ENCODE assay signal across 21 mouse cellular contexts in the genomic region with DNA sequence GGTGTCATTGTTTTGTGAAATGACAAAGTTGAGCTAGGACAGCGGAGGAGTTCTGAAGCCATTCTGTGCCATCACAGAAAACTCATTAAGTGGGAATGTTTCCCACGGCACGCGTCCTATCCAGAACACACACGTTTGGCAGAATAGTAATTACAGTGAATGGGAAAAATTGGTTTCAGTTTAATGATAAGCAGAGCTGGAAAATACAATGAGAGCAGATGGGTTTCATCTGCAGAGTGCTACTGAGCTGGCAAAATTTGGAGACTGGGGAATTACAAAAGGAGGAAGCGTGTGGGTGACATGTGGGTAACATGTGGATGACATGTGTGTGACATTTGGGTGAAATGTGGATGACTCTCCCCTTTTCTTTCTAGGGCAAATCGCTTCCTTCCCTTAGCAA.
DNase-seq lines count a peak whose midpoint lies in the region; ATAC-seq and TF ChIP-seq lines count a peak whose summit lies in the region.
"Had no signal": no experiment of that assay in that cellular context is flagged by ENCODE, and none has a peak within 500 bp of the region (broad histone marks: within the 10 kb centered on the region; RNA-seq: fewer than 3 reads in every experiment).

No protein-coding gene starts in this region.

- WGBS in hindbrain, postnatal 0 days, result 59% methylated on average over 7 of the region's 7 CpGs
- 84% methylated on average over 7 of the region's 7 CpGs for WGBS in hindbrain, embryonic 12.5 days
- 73% methylated on average over 7 of the region's 7 CpGs for WGBS in midbrain, embryonic 16.5 days
- WGBS in midbrain, embryonic 10.5 days, result 88% methylated on average over 7 of the region's 7 CpGs

- H3K9me3 ChIP-seq in hindbrain, postnatal 0 days (ENCODE audit: low read length), result no peaks in the 10 kb centered on the region
- H3K9me3 ChIP-seq in hindbrain, embryonic 12.5 days (replicated peaks), result no peaks in the 10 kb centered on the region
- H3K9me3 ChIP-seq in midbrain, embryonic 16.5 days (replicated peaks; ENCODE audit: control insufficient read depth, low read length, poor library complexity, severe bottlenecking), result no peaks in the 10 kb centered on the region
- no peaks in the 10 kb centered on the region for H3K9me3 ChIP-seq in midbrain, embryonic 10.5 days (replicated peaks)
- H3K9me3 ChIP-seq: heart, embryonic 12.5 days; limb, embryonic 13.5 days; lung, embryonic 15.5 days; midbrain, embryonic 12.5 days had no signal

- no peaks in the 10 kb centered on the region for H3K36me3 ChIP-seq in hindbrain, postnatal 0 days (ENCODE audit: insufficient read depth, low read length)
- H3K36me3 ChIP-seq in hindbrain, embryonic 12.5 days, result no peaks in the 10 kb centered on the region
- H3K36me3 ChIP-seq in midbrain, embryonic 16.5 days (ENCODE audit: control insufficient read depth, insufficient read depth, low read length), result no peaks in the 10 kb centered on the region
- no peaks in the 10 kb centered on the region for H3K36me3 ChIP-seq in midbrain, embryonic 10.5 days
- H3K36me3 ChIP-seq: heart, embryonic 12.5 days; limb, embryonic 13.5 days; lung, embryonic 15.5 days; midbrain, embryonic 12.5 days had no signal

- H3K9ac ChIP-seq in hindbrain, postnatal 0 days (replicated peaks; ENCODE audit: low read length), result no peak overlapping the region
- H3K9ac ChIP-seq in hindbrain, embryonic 12.5 days, result no peak overlapping the region
- no peak overlapping the region for H3K9ac ChIP-seq in midbrain, embryonic 16.5 days (ENCODE audit: low read depth, low read length)
- H3K9ac ChIP-seq: heart, embryonic 12.5 days; limb, embryonic 13.5 days; lung, embryonic 15.5 days; midbrain, embryonic 12.5 days had no signal

- TF ChIP-seq CTCF in hindbrain, postnatal 0 days (IDR thresholded peaks at IDR 0.05; ENCODE audit: low read depth), result no peak
- no peak for TF ChIP-seq CTCF in brain, embryonic 14.5 days (IDR thresholded peaks at IDR 0.05; ENCODE audit: borderline replicate concordance, extremely low read depth, insufficient read depth, insufficient read length)

- no peak for TF ChIP-seq POLR2A in brain, embryonic 14.5 days (IDR thresholded peaks at IDR 0.05; ENCODE audit: borderline replicate concordance, extremely low read depth, insufficient read depth, insufficient read length, poor library complexity, severe bottlenecking)

- peaks cover 5% of the 10 kb centered on the region; the same call in 1 of the 2 replicates for H3K4me1 ChIP-seq in hindbrain, postnatal 0 days (ENCODE audit: insufficient read depth, low read length)
- no peaks in the 10 kb centered on the region for H3K4me1 ChIP-seq in hindbrain, embryonic 12.5 days
- no peaks in the 10 kb centered on the region for H3K4me1 ChIP-seq in midbrain, embryonic 16.5 days (ENCODE audit: control insufficient read depth, insufficient read depth, low read length)
- no peaks in the 10 kb centered on the region for H3K4me1 ChIP-seq in midbrain, embryonic 10.5 days
- H3K4me1 ChIP-seq: heart, embryonic 12.5 days; limb, embryonic 13.5 days; lung, embryonic 15.5 days; midbrain, embryonic 12.5 days had no signal

- peak; percentile 24 for DNase-seq in hindbrain, postnatal 0 days (ENCODE audit: low spot score)
- DNase-seq in midbrain, embryonic 10.5 days (ENCODE audit: low spot score), result no peak
- DNase-seq in brain, embryonic 14.5 days (ENCODE audit: low read depth), result peak; percentile 10
- DNase-seq in kidney, adult 8-10 months, result no peak
- DNase-seq: adrenal gland, adult 2 months; adrenal gland, postnatal 36 days; B cell, adult 2 months; cerebellum, adult 8-10 months; cerebellum, postnatal 36 days; kidney, postnatal 14 days had no signal

- no peak overlapping the region for H3K4me2 ChIP-seq in hindbrain, postnatal 0 days (ENCODE audit: low read depth, low read length)
- H3K4me2 ChIP-seq in hindbrain, embryonic 12.5 days (replicated peaks), result no peak overlapping the region
- no peak overlapping the region for H3K4me2 ChIP-seq in midbrain, embryonic 16.5 days (ENCODE audit: low read length)
- H3K4me2 ChIP-seq: heart, embryonic 12.5 days; limb, embryonic 13.5 days; liver, embryonic 11.5 days; lung, embryonic 15.5 days; midbrain, embryonic 12.5 days had no signal

- H3K4me3 ChIP-seq in hindbrain, postnatal 0 days (ENCODE audit: low read length), result no peak overlapping the region
- no peak overlapping the region for H3K4me3 ChIP-seq in hindbrain, embryonic 12.5 days
- H3K4me3 ChIP-seq in midbrain, embryonic 16.5 days (ENCODE audit: low read depth, low read length), result no peak overlapping the region
- no peak overlapping the region for H3K4me3 ChIP-seq in midbrain, embryonic 10.5 days
- H3K4me3 ChIP-seq: heart, adult 2 months; heart, embryonic 12.5 days; limb, embryonic 13.5 days; lung, embryonic 15.5 days; midbrain, embryonic 12.5 days had no signal

- no peaks in the 10 kb centered on the region for H3K27me3 ChIP-seq in hindbrain, postnatal 0 days (ENCODE audit: insufficient read depth, low read length)
- H3K27me3 ChIP-seq in hindbrain, embryonic 12.5 days, result no peaks in the 10 kb centered on the region
- H3K27me3 ChIP-seq in midbrain, embryonic 16.5 days (ENCODE audit: control insufficient read depth, insufficient read depth, low read depth, low read length), result no peaks in the 10 kb centered on the region
- H3K27me3 ChIP-seq in midbrain, embryonic 10.5 days (ENCODE audit: low read depth, poor library complexity, severe bottlenecking), result no peaks in the 10 kb centered on the region
- H3K27me3 ChIP-seq: heart, embryonic 12.5 days; limb, embryonic 13.5 days; lung, embryonic 15.5 days; midbrain, embryonic 12.5 days had no signal

- ATAC-seq in hindbrain, postnatal 0 days, result peak; percentile 51; the same call in 1 of the 2 replicates
- no peak for ATAC-seq in hindbrain, embryonic 12.5 days (ENCODE audit: low FRiP score)
- no peak for ATAC-seq in midbrain, embryonic 16.5 days
- ATAC-seq: activated CD4-positive, CD25-positive, alpha-beta regulatory T cell, adult 4 months; forebrain, embryonic 14.5 days; intestine, postnatal 0 days had no signal

- 0 out of 2 replicates have a peak overlapping the region, but pooled peaks have one; percentile 3 for H3K27ac ChIP-seq in hindbrain, postnatal 0 days
- H3K27ac ChIP-seq in hindbrain, embryonic 12.5 days, result no peak overlapping the region
- 0 out of 2 replicates have a peak overlapping the region, but pooled peaks have one; percentile 2 for H3K27ac ChIP-seq in midbrain, embryonic 16.5 days (ENCODE audit: low read length)
- no peak overlapping the region for H3K27ac ChIP-seq in midbrain, embryonic 10.5 days (replicated peaks)
- H3K27ac ChIP-seq: heart, adult 2 months; limb, embryonic 13.5 days; lung, embryonic 15.5 days; midbrain, embryonic 12.5 days had no signal

Comparison
In these comparisons a context has a peak if more than half of its experiments do, and no peak if none do; other contexts are left out.
1. H3K27ac ChIP-seq: peak in hindbrain, postnatal 0 days (single experiment) and midbrain, embryonic 16.5 days (single experiment); none in hindbrain, embryonic 12.5 days (single experiment) and midbrain, embryonic 10.5 days (single experiment).
2. DNase-seq: peak in hindbrain, postnatal 0 days (single experiment) and brain, embryonic 14.5 days (single experiment); none in midbrain, embryonic 10.5 days (single experiment) and kidney, adult 8-10 months (0 of 2).